Mouse (Mus musculus): ENCODE measurements at regions not wholly inside any gene's neighbourhood (a gene's known extent, or its start where the extent isn't known, plus 50 kb on each side); places are given as distances from the start of the nearest gene placed in this dataset.

- no peak for DNase-seq (ENCODE audit: low spot score in 2 of 2)
These were observed 178.4 kb upstream of the Elac2 start for GRCm38 (mm10) chr11:64800246-64801121.

DNA sequence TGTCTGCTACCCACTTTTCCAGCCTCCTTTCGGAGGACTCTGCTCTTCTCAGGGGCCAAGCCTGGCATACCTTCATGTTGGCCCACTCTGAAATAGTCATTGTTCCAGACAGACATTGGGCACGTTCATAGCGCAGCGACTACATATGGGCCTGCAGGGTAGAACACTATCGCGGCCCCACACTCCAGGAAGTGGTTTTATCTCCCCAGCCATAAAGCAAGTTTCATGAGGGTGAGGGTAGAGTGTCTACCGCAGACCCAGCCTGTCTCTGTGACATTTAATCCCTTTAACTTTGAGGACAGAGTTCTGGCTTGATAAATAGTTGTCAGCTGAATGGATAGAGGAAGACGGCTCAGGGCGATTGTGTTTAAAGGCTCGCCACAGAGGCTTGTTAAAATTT, 177.5 kb upstream of the Elac2 start:
- DNase-seq (ENCODE audit: low spot score in 2 of 2) = peak; percentile 21 to 41

DNA sequence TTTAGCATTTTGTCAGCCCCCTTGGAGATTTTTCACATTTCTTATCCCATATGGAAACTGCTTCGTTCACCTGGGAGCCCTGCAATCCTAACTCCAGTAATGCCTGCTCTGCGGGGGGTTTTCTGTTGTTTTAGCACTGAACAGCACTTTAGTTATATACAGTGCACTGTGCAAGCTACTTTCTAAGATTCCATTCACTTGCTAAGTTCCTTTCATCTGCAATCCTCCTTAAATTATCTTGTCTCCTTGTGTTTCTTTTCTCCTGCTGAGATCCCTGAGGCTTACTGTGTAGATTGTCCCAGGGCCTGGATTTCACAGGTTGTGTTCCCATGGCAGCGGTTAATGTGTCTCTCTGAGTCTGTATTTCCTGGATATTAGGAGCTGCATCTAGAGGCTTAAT, 173.3 kb upstream of the Elac2 start:
- DNase-seq (ENCODE audit: low spot score in 2 of 2) = no peak

- no peak for DNase-seq (ENCODE audit: low spot score in 2 of 2)
These were observed 166.4 kb upstream of the Elac2 start for GRCm38 (mm10) chr11:64812408-64812807.

DNA sequence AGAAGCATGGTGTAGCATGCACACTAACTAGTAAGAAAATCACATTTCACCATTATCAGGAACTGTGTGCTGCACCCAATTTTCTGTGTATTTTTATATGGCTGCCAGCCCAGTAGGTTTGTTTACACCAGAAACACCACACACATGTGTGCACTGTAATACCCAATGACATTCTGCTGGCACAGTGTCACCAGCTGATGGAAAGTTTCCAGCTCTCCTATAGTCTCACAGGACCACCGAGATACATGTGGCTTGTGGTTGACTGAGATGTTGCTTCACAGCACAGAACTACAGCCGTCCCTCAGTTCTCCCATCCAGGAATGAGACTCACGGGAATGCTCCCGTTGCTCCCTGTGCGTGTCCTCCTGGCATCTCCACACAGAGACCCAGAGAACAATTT, 149.4 kb upstream of the Elac2 start:
- no peak for DNase-seq (ENCODE audit: low spot score in 2 of 2)

- DNase-seq (ENCODE audit: low spot score in 2 of 2) = no peak
These were observed 146.4 kb upstream of the Elac2 start for GRCm38 (mm10) chr11:64832453-64832852.

- DNase-seq (ENCODE audit: low spot score in 2 of 2) = no peak
These were observed 145.1 kb upstream of the Elac2 start for GRCm38 (mm10) chr11:64833786-64834185.

- no peak for DNase-seq (ENCODE audit: low spot score in 2 of 2)
These were observed 142.1 kb upstream of the Elac2 start for GRCm38 (mm10) chr11:64836771-64837170.

DNA sequence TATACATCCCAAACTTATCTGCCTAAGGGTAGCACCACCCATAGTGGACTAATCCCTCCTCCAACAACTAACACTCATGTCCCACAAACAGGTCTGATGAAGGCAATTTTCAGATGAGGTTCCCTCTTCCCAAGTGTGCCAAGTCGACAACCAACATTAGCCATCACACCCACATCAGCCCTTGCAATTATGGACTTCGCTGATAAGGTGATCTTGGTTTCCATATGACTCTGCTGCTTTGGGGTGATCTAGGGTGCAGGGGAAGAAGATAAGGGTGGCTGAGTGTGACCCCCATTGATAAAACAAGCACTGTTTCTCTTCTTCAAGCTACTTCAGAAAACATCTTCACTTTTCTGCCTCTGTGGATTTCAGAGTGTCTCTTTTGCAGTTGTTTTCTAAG, 137.7 kb upstream of the Elac2 start:
- DNase-seq (ENCODE audit: low spot score in 2 of 2) = peak in 1 of 2 experiments; percentile 5

GRCm38 (mm10) chr11:64842775-64843530, 135.9 kb upstream of the Elac2 start:
- DNase-seq (ENCODE audit: low spot score in 2 of 2) = no peak

- DNase-seq (ENCODE audit: low spot score in 2 of 2) = no peak
These were observed 132.2 kb upstream of the Elac2 start for GRCm38 (mm10) chr11:64846577-64847147.

GRCm38 (mm10) chr11:64859636-64860035, 119.2 kb upstream of the Elac2 start:
- no peak for DNase-seq (ENCODE audit: low spot score in 2 of 2)

GRCm38 (mm10) chr11:64880674-64881073, 98.2 kb upstream of the Elac2 start:
- no peak for DNase-seq (ENCODE audit: low spot score in 2 of 2)

- DNase-seq (ENCODE audit: low spot score in 2 of 2) = no peak
These were observed 94.3 kb upstream of the Elac2 start for GRCm38 (mm10) chr11:64884518-64884917.

GRCm38 (mm10) chr11:64889335-64890020, 89.4 kb upstream of the Elac2 start:
- DNase-seq (ENCODE audit: low spot score in 2 of 2) = no peak

DNA sequence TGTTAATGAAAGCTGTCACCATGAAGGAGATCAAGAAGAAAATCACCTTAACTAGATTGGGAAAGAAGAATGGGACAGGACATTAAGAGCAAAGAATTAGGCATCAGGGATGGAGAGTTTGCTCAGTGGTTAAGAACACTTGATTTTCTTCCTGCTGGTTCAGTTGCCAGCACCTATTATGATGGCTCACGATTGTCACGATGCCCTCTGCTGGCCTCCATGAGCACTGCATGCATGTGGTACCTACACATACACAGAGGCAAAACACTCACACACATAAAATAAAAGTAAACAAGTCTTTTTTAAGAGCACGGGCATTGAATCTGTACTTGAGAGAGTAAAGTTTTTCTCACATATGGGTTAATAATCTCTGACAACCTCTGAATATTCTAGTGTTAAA, 88.1 kb upstream of the Elac2 start:
- peak in 1 of 2 experiments; percentile 8 for DNase-seq (ENCODE audit: low spot score in 2 of 2)

DNA sequence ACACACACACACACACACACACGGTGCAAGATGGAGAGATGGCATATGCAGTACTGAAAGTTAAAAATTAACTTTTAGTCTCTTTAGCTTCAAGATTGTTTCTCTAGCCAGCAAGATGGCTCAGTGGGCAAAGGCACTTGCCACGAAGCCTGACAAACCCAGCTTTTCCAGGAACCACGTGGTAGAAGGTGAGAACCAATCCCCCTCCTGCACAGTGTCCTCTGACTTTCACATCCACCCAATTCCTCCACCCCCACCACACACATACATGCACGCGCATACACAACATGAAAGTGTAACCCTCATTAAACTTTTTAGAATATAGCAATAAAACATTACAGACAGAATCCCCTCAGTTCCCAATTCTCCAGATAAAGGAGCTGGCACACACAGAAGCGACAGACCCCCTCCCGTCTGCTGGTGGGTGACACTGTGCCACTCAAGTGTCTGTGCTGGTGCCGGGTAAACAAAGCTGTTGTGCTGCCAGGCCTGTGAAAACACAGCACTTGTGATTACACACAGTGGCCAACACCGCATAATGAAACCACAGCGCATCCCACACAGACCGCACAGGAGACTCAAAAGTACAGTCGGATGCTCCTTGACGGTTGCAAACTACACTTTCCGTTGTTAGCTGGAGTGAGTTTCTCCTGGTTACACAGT, 82.9 kb upstream of the Elac2 start:
- DNase-seq (ENCODE audit: low spot score in 2 of 2) = no peak

DNA sequence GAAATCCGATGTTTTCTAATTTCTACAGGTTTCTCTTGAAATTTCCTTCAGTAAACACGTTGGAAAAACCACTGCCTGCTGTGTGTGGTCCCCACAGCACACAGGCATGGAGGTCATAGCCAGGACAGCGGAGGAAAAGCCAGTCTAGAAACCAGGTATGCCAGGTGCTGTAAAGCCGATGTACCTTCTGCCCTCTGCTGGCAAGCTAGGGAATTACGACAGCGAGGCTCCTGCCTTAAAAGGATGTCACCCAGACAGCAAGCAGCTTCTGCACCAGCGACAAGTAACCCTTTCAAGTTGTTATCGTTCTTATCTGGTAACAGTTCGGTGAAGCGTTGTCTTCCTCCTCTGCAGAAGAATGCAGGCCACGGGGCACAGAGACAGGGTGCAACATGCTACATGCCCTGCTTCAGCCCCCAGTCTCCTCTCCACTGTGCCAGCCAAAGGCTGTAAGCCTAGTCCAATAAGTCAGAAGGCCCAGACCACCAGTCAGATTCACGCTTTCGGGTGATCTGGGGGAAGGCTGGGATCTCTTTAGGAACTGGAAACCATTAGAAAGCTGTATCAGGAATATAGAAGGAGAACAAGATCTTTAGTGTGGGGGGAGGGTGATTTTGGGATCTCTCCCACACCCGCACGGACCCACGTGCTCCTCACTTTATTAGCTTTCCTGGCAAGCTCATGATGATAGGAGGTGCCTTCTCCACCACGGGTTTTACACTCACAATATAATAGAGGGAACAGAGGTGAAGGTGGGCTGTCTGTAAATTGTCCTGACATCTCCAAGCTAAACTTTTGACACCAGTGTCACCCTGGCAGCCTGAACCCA, 79.9 kb upstream of the Elac2 start:
- peak; percentile 13 to 22 for DNase-seq (ENCODE audit: low spot score in 2 of 2)

DNA sequence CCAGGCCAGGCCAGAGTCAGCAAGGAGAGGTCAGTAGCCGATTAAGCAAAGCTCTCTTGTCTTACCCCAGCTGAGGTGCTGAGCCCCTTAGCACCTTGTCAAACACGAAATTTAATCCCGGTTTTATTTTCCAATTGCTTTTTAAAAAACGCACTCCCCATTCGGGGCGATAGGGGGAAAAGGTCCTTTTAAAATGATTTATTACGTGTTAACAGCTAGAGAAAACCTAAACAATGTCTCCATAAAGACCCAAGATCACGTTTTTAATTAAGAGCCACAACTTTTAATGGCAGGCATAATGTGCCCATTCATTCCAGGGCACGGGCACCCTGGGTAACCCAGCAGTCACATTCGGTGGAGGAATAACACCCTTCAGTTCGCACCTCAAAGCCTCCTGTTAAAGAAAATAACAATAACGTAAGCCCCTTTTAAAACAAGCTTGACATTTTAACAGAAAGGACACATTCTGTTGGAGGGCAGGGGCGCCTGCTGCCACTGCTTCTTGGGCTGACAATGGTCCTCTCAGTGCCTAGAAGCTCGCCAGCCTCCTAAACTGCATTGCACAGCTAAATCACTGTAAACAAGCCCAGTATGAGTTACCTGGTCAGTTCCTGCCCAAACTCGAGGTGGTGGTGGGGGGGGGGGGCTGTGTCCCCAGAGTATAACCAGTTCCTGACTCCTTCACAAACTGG, 79.1 kb upstream of the Elac2 start:
- no peak for DNase-seq (ENCODE audit: low spot score in 2 of 2)

DNA sequence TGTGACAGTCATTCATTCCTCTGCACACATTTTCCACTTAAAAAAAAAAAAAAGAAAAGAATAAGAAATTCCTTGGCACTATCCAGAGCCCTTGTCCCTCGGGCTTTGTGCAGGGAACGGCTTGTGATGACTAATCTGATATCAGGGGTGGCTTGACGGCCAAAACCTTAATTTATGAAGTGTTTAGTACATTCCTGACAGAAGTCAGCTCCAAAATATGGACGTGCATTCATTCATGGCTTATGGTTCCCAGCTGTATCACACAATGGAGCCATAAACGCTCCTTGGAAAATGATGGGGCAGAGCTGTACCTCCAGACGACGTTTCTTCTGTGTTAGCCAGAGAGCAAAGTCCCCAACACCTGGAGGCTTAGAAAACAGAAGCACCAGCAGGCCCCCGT, 62.1 kb upstream of the Elac2 start:
- no peak for DNase-seq (ENCODE audit: low spot score in 2 of 2)

Measured in spleen, postnatal 36 days (tissue).